Mouse (Mus musculus) E14TG2a.4 (cell line): ENCODE data around the gene 2510002D24Rik.

ENCODE experiments used
- CTCF ChIP-seq: conservative IDR thresholded peaks from 2 replicates; pipeline ENCODE4 v1.5.1; 2014; ENCODE audit warnings: low read length
- NANOG ChIP-seq: IDR thresholded peaks from 2 replicates; pipeline ENCODE4 v1.6.1; 2014; ENCODE audit warnings: borderline replicate concordance, low read length, mixed read lengths
- POU5F1 ChIP-seq: IDR thresholded peaks from 2 replicates; pipeline ENCODE4 v1.6.1; 2014; ENCODE audit warnings: low read length, borderline replicate concordance

GRCm38 (mm10) chr16:18822356-18822755 lies 14.0 kb upstream of the 2510002D24Rik start:
- TF ChIP-seq CTCF, result no peak
- TF ChIP-seq NANOG, result no peak
- no peak for TF ChIP-seq POU5F1
